Mouse (Mus musculus) heart, adult 2 months (tissue): ENCODE data around the gene Fgl2.

Experiments used
- EP300 ChIP-seq: fragments of 200-500 bp; IDR thresholded peaks from 2 replicates; pipeline ENCODE4 v1.6.1; 2011; ENCODE audit warnings: low read depth, low read length, control low read depth; ENCODE audit not compliant: insufficient read depth
- POLR2A ChIP-seq: fragments of 200-500 bp; IDR thresholded peaks from 2 replicates; pipeline ENCODE4 v1.6.1; 2011; ENCODE audit warnings: mild to moderate bottlenecking, low read depth, low read length, control low read depth; ENCODE audit not compliant: insufficient read depth

- TF ChIP-seq POLR2A (no peak), EP300 (no peak)
Measured at GRCm38 (mm10) chr5:21395205-21395840, 22.9 kb downstream of the Fgl2 start.
